ENCODE assay signal across 8 mouse cellular contexts in genomic region chr10:21054432-21055166, GRCm38 (mm10).
DNase-seq lines count a peak whose midpoint lies in the region; ATAC-seq and TF ChIP-seq lines count a peak whose summit lies in the region.

No protein-coding gene starts in this region.

- H3K4me1 ChIP-seq in heart, embryonic 10.5 days: peaks cover 18% of the 10 kb centered on the region
- H3K4me1 ChIP-seq in stomach, embryonic 15.5 days: no peaks in the 10 kb centered on the region
- no peaks in the 10 kb centered on the region for H3K4me1 ChIP-seq in stomach, postnatal 0 days (replicated peaks; ENCODE audit: control insufficient read depth, insufficient read depth)
- H3K4me1 ChIP-seq in intestine, embryonic 15.5 days (replicated peaks): no peaks in the 10 kb centered on the region
- H3K4me1 ChIP-seq in cerebellum, adult 2 months (ENCODE audit: control insufficient read depth, insufficient read depth, low read length): 0 out of 2 replicates have a peak, but pooled peaks cover 5% of the 10 kb centered on the region

- no peak for DNase-seq in heart, embryonic 10.5 days (ENCODE audit: low spot score)
- DNase-seq in heart, postnatal 36 days: no peak
- no peak for DNase-seq in stomach, postnatal 0 days (ENCODE audit: low spot score)
- peak; percentile 51 for DNase-seq in thymus, postnatal 14 days
- DNase-seq in adrenal gland, adult 8-10 months: no peak
- DNase-seq in cerebellum, adult 2 months: no peak

- no peaks in the 10 kb centered on the region for H3K9me3 ChIP-seq in heart, embryonic 10.5 days
- no peaks in the 10 kb centered on the region for H3K9me3 ChIP-seq in stomach, embryonic 15.5 days
- H3K9me3 ChIP-seq in stomach, postnatal 0 days (ENCODE audit: control insufficient read depth, low read length): no peaks in the 10 kb centered on the region
- H3K9me3 ChIP-seq in intestine, embryonic 15.5 days: no peaks in the 10 kb centered on the region

- TF ChIP-seq EP300 in stomach, postnatal 0 days (optimal IDR thresholded peaks at IDR 0.05): no peak

- H3K4me3 ChIP-seq in heart, embryonic 10.5 days: peak overlapping the region; percentile 49
- H3K4me3 ChIP-seq in stomach, embryonic 15.5 days (replicated peaks): no peak overlapping the region
- no peak overlapping the region for H3K4me3 ChIP-seq in stomach, postnatal 0 days (ENCODE audit: low read depth, low read length)
- H3K4me3 ChIP-seq in intestine, embryonic 15.5 days (replicated peaks): no peak overlapping the region
- no peak overlapping the region for H3K4me3 ChIP-seq in cerebellum, adult 2 months (replicated peaks; ENCODE audit: insufficient read depth, low read depth, low read length)

- no peaks in the 10 kb centered on the region for H3K36me3 ChIP-seq in heart, embryonic 10.5 days
- no peaks in the 10 kb centered on the region for H3K36me3 ChIP-seq in stomach, embryonic 15.5 days
- no peaks in the 10 kb centered on the region for H3K36me3 ChIP-seq in stomach, postnatal 0 days (ENCODE audit: control insufficient read depth, insufficient read depth, low read length)
- H3K36me3 ChIP-seq in intestine, embryonic 15.5 days: no peaks in the 10 kb centered on the region

- H3K27ac ChIP-seq in heart, embryonic 10.5 days: no peak overlapping the region
- H3K27ac ChIP-seq in stomach, embryonic 15.5 days: no peak overlapping the region
- no peak overlapping the region for H3K27ac ChIP-seq in stomach, postnatal 0 days (replicated peaks)
- no peak overlapping the region for H3K27ac ChIP-seq in intestine, embryonic 15.5 days
- H3K27ac ChIP-seq in cerebellum, adult 2 months (ENCODE audit: insufficient read depth, low read length): no peak overlapping the region

- no peak for TF ChIP-seq CTCF in stomach, postnatal 0 days (IDR thresholded peaks at IDR 0.05; ENCODE audit: low read depth)
- no peak for TF ChIP-seq CTCF in cerebellum, adult 2 months (IDR thresholded peaks at IDR 0.05; ENCODE audit: borderline replicate concordance, insufficient read depth, low read depth, low read length)

- H3K27me3 ChIP-seq in heart, embryonic 10.5 days (ENCODE audit: insufficient read depth, poor library complexity, severe bottlenecking): peaks cover 27% of the 10 kb centered on the region
- H3K27me3 ChIP-seq in stomach, embryonic 15.5 days (replicated peaks): no peaks in the 10 kb centered on the region; the same call in 1 of the 2 replicates
- H3K27me3 ChIP-seq in stomach, postnatal 0 days (ENCODE audit: control insufficient read depth, insufficient read depth, low read length): no peaks in the 10 kb centered on the region
- H3K27me3 ChIP-seq in intestine, embryonic 15.5 days (replicated peaks): no peaks in the 10 kb centered on the region
- H3K27me3 ChIP-seq in cerebellum, adult 2 months (ENCODE audit: control insufficient read depth, insufficient read depth, low read length): no peaks in the 10 kb centered on the region

- no peak overlapping the region for H3K4me2 ChIP-seq in stomach, embryonic 15.5 days
- no peak overlapping the region for H3K4me2 ChIP-seq in stomach, postnatal 0 days (replicated peaks; ENCODE audit: low read depth)
- H3K4me2 ChIP-seq in intestine, embryonic 15.5 days (replicated peaks): peak overlapping the region; percentile 48; the same call in 1 of the 2 replicates

- no peak for TF ChIP-seq POLR2A in cerebellum, adult 2 months (IDR thresholded peaks at IDR 0.05; ENCODE audit: borderline replicate concordance, insufficient read depth, low read length)

- intact Hi-C loops in heart, postnatal 36 days (cut with DNase I): no loop called here

- peak; percentile 58; the same call in 1 of the 2 replicates for ATAC-seq in stomach, embryonic 15.5 days (ENCODE audit: insufficient read depth, low FRiP score, low read depth)
- no peak for ATAC-seq in stomach, postnatal 0 days (ENCODE audit: low FRiP score, low TSS enrichment)
- 0 out of 2 replicates have a peak, but pooled peaks have one; percentile 23 for ATAC-seq in intestine, embryonic 15.5 days

- H3K9ac ChIP-seq in stomach, embryonic 15.5 days: no peak overlapping the region
- H3K9ac ChIP-seq in stomach, postnatal 0 days (ENCODE audit: low read length): no peak overlapping the region
- H3K9ac ChIP-seq in intestine, embryonic 15.5 days: no peak overlapping the region

- WGBS in heart, embryonic 10.5 days: 8% methylated on average over 8 of the region's 8 CpGs
- 35% methylated on average over 8 of the region's 8 CpGs for WGBS in stomach, embryonic 15.5 days
- 39% methylated on average over 8 of the region's 8 CpGs for WGBS in stomach, postnatal 0 days
- WGBS in intestine, embryonic 15.5 days: 34% methylated on average over 8 of the region's 8 CpGs
- 73% methylated on average over 8 of the region's 8 CpGs for WGBS in cerebellum, adult 2 months
